Mouse (Mus musculus): ENCODE data around the gene Sgms2. TPM values are rescaled to one million over a fixed set of nuclear protein-coding genes. Genes with fewer than 3 reads are reported as not detected.

Sgms2 gene
- total and polyA plus RNA-seq, 3 experiments: not detected

GRCm38 (mm10) chr3:131496506-131497122, 5.4 kb upstream of the Sgms2 start:
- TF ChIP-seq UBTF (IDR thresholded peaks at IDR 0.05; ENCODE audit: borderline replicate concordance, insufficient read depth, low read depth, low read length) (no peak), MAFK (IDR thresholded peaks at IDR 0.05; ENCODE audit: borderline replicate concordance, low read depth, low read length) (no peak), RAD21 (IDR thresholded peaks at IDR 0.05; ENCODE audit: low read depth, low read length) (no peak), ZMIZ1 (IDR thresholded peaks at IDR 0.05; ENCODE audit: low read depth, low read length) (no peak), GATA1 (IDR thresholded peaks at IDR 0.05; ENCODE audit: low read depth, low read length) (no peak), CHD1 (IDR thresholded peaks at IDR 0.05; ENCODE audit: low read depth, low read length) (no peak), ZC3H11A (IDR thresholded peaks at IDR 0.05; ENCODE audit: low read depth, low read length) (no peak), SIN3A (IDR thresholded peaks at IDR 0.05; ENCODE audit: low read length) (no peak)
- DNase-seq (ENCODE audit: low read depth, low spot score): no peak
- Histone ChIP-seq H3K9ac (ENCODE audit: control insufficient read depth, low read depth, low read length, poor library complexity, severe bottlenecking) (no peak overlapping the region), H3K27me3 (ENCODE audit: control insufficient read depth in 1 of 2, insufficient read depth in 2 of 2, low read length in 2 of 2) (no peaks in the 10 kb centered on the region), H3K79me2 (ENCODE audit: control insufficient read depth, insufficient read depth, low read length, poor library complexity) (no peaks in the 10 kb centered on the region), H3K36me3 (ENCODE audit: control insufficient read depth in 1 of 2, insufficient read depth in 2 of 2, low read length in 2 of 2) (no peaks in the 10 kb centered on the region), H3K9me3 (replicated peaks; ENCODE audit: insufficient read depth, low read length) (no peaks in the 10 kb centered on the region), H3K4me1 (ENCODE audit: control insufficient read depth in 1 of 2, insufficient read depth in 2 of 2, low read length in 2 of 2) (no peaks in the 10 kb centered on the region), H3K4me3 (ENCODE audit: control insufficient read depth in 1 of 2, insufficient read depth in 1 of 2, low read depth in 2 of 2, low read length in 2 of 2) (no peak overlapping the region), H3K27ac (ENCODE audit: control insufficient read depth, low read depth, low read length) (no peak overlapping the region)

- no peaks in the 10 kb centered on the region for H3K36me3 ChIP-seq (ENCODE audit: control insufficient read depth in 1 of 2, insufficient read depth in 2 of 2, low read length in 2 of 2)
- no peaks in the 10 kb centered on the region for H3K9me3 ChIP-seq (replicated peaks; ENCODE audit: insufficient read depth, low read length)
- no peaks in the 10 kb centered on the region for H3K4me1 ChIP-seq (ENCODE audit: control insufficient read depth in 1 of 2, insufficient read depth in 2 of 2, low read length in 2 of 2)
- no peak overlapping the region for H3K4me3 ChIP-seq (ENCODE audit: control insufficient read depth in 1 of 2, insufficient read depth in 1 of 2, low read depth in 2 of 2, low read length in 2 of 2)
- no peaks in the 10 kb centered on the region for H3K79me2 ChIP-seq (ENCODE audit: control insufficient read depth, insufficient read depth, low read length, poor library complexity)
- DNase-seq (ENCODE audit: low read depth, low spot score): no peak
- TF ChIP-seq MAZ (IDR thresholded peaks at IDR 0.05; ENCODE audit: low read depth, low read length): no peak
- no peak for TF ChIP-seq ELF1 (IDR thresholded peaks at IDR 0.05; ENCODE audit: low read depth, low read length)
- no peak for TF ChIP-seq BHLHE40 (IDR thresholded peaks at IDR 0.05; ENCODE audit: borderline replicate concordance, low read depth, low read length)
- no peak for TF ChIP-seq MYC (IDR thresholded peaks at IDR 0.05; ENCODE audit: low read depth, low read length)
- H3K27ac ChIP-seq (ENCODE audit: control insufficient read depth, low read depth, low read length): no peak overlapping the region
- no peaks in the 10 kb centered on the region for H3K27me3 ChIP-seq (ENCODE audit: control insufficient read depth in 1 of 2, insufficient read depth in 2 of 2, low read length in 2 of 2)
- no peak overlapping the region for H3K9ac ChIP-seq (ENCODE audit: control insufficient read depth, low read depth, low read length, poor library complexity, severe bottlenecking)
Measured at GRCm38 (mm10) chr3:131495076-131495475, 3.9 kb upstream of the Sgms2 start.

GRCm38 (mm10) chr3:131493194-131493593, 2.0 kb upstream of the Sgms2 start:
- H3K4me3 ChIP-seq (ENCODE audit: control insufficient read depth in 1 of 2, insufficient read depth in 1 of 2, low read depth in 2 of 2, low read length in 2 of 2): no peak overlapping the region
- no peak overlapping the region for H3K9ac ChIP-seq (ENCODE audit: control insufficient read depth, low read depth, low read length, poor library complexity, severe bottlenecking)
- DNase-seq (ENCODE audit: low read depth, low spot score): no peak
- no peaks in the 10 kb centered on the region for H3K4me1 ChIP-seq (ENCODE audit: control insufficient read depth in 1 of 2, insufficient read depth in 2 of 2, low read length in 2 of 2)
- no peaks in the 10 kb centered on the region for H3K36me3 ChIP-seq (ENCODE audit: control insufficient read depth in 1 of 2, insufficient read depth in 2 of 2, low read length in 2 of 2)
- no peaks in the 10 kb centered on the region for H3K79me2 ChIP-seq (ENCODE audit: control insufficient read depth, insufficient read depth, low read length, poor library complexity)
- H3K27me3 ChIP-seq (ENCODE audit: control insufficient read depth in 1 of 2, insufficient read depth in 2 of 2, low read length in 2 of 2): no peaks in the 10 kb centered on the region
- TF ChIP-seq ETS1 (IDR thresholded peaks at IDR 0.05; ENCODE audit: low read depth, low read length): no peak
- TF ChIP-seq NRF1 (IDR thresholded peaks at IDR 0.05; ENCODE audit: insufficient read depth, low read depth, low read length, poor library complexity, severe bottlenecking): no peak
- H3K27ac ChIP-seq (ENCODE audit: control insufficient read depth, low read depth, low read length): no peak overlapping the region
- no peaks in the 10 kb centered on the region for H3K9me3 ChIP-seq (replicated peaks; ENCODE audit: insufficient read depth, low read length)
